Mouse (Mus musculus): ENCODE data around the gene Arpc1b. TPM values are rescaled to one million over a fixed set of nuclear protein-coding genes. Genes with fewer than 3 reads are reported as not detected.
"Not testable (repeated sequence)": the region's sequence is repeated elsewhere in the genome, so short reads cannot be mapped to it uniquely, and the experiment has no call there.

The Arpc1b gene
- polyA plus RNA-seq, 1 experiment from 2014 or later: 304 TPM

- WGBS: 69% methylated on average over 7 of the region's 7 CpGs
- peaks cover 2% of the 10 kb centered on the region; the same call in 1 of the 2 replicates for H3K4me1 ChIP-seq (replicated peaks; ENCODE audit: control insufficient read depth, insufficient read depth)
- no peak overlapping the region for H3K4me2 ChIP-seq (replicated peaks; ENCODE audit: low read depth)
- no peaks in the 10 kb centered on the region for H3K27me3 ChIP-seq (ENCODE audit: control insufficient read depth, insufficient read depth, low read length)
- no peak for DNase-seq (ENCODE audit: low spot score)
- ATAC-seq (ENCODE audit: low FRiP score, low TSS enrichment): no peak
- H3K27ac ChIP-seq (replicated peaks): no peak overlapping the region
- no peak for TF ChIP-seq CTCF (IDR thresholded peaks at IDR 0.05; ENCODE audit: low read depth)
- no peak for TF ChIP-seq EP300 (optimal IDR thresholded peaks at IDR 0.05)
- peaks cover 14% of the 10 kb centered on the region for H3K36me3 ChIP-seq (ENCODE audit: control insufficient read depth, insufficient read depth, low read length)
- no peak overlapping the region for H3K9ac ChIP-seq (ENCODE audit: low read length)
- no peaks in the 10 kb centered on the region for H3K9me3 ChIP-seq (ENCODE audit: control insufficient read depth, low read length)
- H3K4me3 ChIP-seq (ENCODE audit: low read depth, low read length): no peak overlapping the region
Observed at GRCm38 (mm10) chr5:145120921-145121320, 6.9 kb downstream of the Arpc1b start.

- H3K4me3 ChIP-seq (ENCODE audit: low read depth, low read length): no peak overlapping the region
- ATAC-seq (ENCODE audit: low FRiP score, low TSS enrichment): no peak
- H3K27me3 ChIP-seq (ENCODE audit: control insufficient read depth, insufficient read depth, low read length): no peaks in the 10 kb centered on the region
- H3K27ac ChIP-seq (replicated peaks): no peak overlapping the region
- DNase-seq (ENCODE audit: low spot score): no peak
- 92% methylated on average over 19 of the region's 19 CpGs for WGBS
- TF ChIP-seq EP300 (optimal IDR thresholded peaks at IDR 0.05) (no peak), CTCF (IDR thresholded peaks at IDR 0.05; ENCODE audit: low read depth) (no peak)
- no peak overlapping the region for H3K4me2 ChIP-seq (replicated peaks; ENCODE audit: low read depth)
- no peaks in the 10 kb centered on the region for H3K9me3 ChIP-seq (ENCODE audit: control insufficient read depth, low read length)
- no peak overlapping the region for H3K9ac ChIP-seq (ENCODE audit: low read length)
- peaks cover 26% of the 10 kb centered on the region for H3K36me3 ChIP-seq (ENCODE audit: control insufficient read depth, insufficient read depth, low read length)
- no peaks in the 10 kb centered on the region for H3K4me1 ChIP-seq (replicated peaks; ENCODE audit: control insufficient read depth, insufficient read depth)
Observed at GRCm38 (mm10) chr5:145123396-145123795, 9.4 kb downstream of the Arpc1b start.

DNA sequence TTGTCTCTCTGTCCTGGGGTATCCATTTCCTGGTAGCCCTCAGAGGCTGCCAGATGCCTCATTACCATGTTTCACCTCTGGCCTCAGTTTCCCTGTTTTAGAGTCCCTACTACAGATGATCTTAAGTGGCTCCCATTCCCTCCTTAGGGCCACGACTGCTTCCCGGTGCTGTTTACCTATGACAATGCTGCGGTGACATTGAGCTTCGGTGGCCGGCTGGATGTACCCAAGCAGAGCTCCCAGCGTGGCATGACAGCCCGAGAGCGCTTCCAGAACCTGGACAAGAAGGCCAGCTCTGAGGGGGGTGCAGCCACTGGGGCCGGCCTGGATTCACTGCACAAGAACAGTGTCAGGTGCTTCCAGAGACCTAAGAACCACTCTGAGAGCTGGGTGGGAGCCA, 12.6 kb downstream of the Arpc1b start:
- Histone ChIP-seq H3K9me3 (ENCODE audit: control insufficient read depth, low read length) (no peaks in the 10 kb centered on the region), H3K36me3 (ENCODE audit: control insufficient read depth, insufficient read depth, low read length) (peaks cover 40% of the 10 kb centered on the region), H3K4me2 (replicated peaks; ENCODE audit: low read depth) (no peak overlapping the region), H3K9ac (ENCODE audit: low read length) (no peak overlapping the region), H3K27ac (replicated peaks) (no peak overlapping the region), H3K4me3 (ENCODE audit: low read depth, low read length) (no peak overlapping the region), H3K27me3 (ENCODE audit: control insufficient read depth, insufficient read depth, low read length) (no peaks in the 10 kb centered on the region), H3K4me1 (replicated peaks; ENCODE audit: control insufficient read depth, insufficient read depth) (no peaks in the 10 kb centered on the region)
- ATAC-seq (ENCODE audit: low FRiP score, low TSS enrichment) (no peak), DNase-seq (ENCODE audit: low spot score) (no peak)
- 90% methylated on average over 9 of the region's 9 CpGs for WGBS
- TF ChIP-seq CTCF (IDR thresholded peaks at IDR 0.05; ENCODE audit: low read depth): no peak
- no peak for TF ChIP-seq EP300 (optimal IDR thresholded peaks at IDR 0.05)

DNA sequence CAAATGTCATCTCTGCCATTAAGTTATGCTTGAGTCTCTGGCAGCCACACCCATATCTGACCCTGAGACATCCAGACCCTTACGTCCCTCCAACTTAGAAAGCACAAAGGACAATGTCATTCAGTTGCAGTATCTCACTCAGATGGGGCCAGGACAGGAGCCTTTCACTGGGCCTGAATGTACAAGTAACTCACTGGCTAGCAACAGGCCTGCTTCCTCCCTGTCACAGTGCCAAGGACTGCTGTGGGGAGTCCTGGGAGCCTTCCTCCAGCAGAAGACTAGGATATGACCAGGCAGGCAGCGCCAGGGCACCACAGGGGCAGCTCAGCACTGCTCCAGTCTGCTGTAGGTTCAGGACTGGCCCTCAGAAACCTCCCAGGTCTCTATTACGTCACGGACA, 15.1 kb downstream of the Arpc1b start:
- Histone ChIP-seq H3K4me1 (replicated peaks; ENCODE audit: control insufficient read depth, insufficient read depth) (no peaks in the 10 kb centered on the region), H3K27ac (replicated peaks) (no peak overlapping the region), H3K4me2 (replicated peaks; ENCODE audit: low read depth) (no peak overlapping the region), H3K9ac (ENCODE audit: low read length) (no peak overlapping the region), H3K27me3 (ENCODE audit: control insufficient read depth, insufficient read depth, low read length) (no peaks in the 10 kb centered on the region), H3K9me3 (ENCODE audit: control insufficient read depth, low read length) (no peaks in the 10 kb centered on the region), H3K4me3 (ENCODE audit: low read depth, low read length) (no peak overlapping the region), H3K36me3 (ENCODE audit: control insufficient read depth, insufficient read depth, low read length) (peaks cover 51% of the 10 kb centered on the region)
- DNase-seq (ENCODE audit: low spot score): no peak
- no peak for ATAC-seq (ENCODE audit: low FRiP score, low TSS enrichment)
- no peak for TF ChIP-seq CTCF (IDR thresholded peaks at IDR 0.05; ENCODE audit: low read depth)
- TF ChIP-seq EP300 (optimal IDR thresholded peaks at IDR 0.05): no peak
- 91% methylated on average over 4 of the region's 4 CpGs for WGBS

DNA sequence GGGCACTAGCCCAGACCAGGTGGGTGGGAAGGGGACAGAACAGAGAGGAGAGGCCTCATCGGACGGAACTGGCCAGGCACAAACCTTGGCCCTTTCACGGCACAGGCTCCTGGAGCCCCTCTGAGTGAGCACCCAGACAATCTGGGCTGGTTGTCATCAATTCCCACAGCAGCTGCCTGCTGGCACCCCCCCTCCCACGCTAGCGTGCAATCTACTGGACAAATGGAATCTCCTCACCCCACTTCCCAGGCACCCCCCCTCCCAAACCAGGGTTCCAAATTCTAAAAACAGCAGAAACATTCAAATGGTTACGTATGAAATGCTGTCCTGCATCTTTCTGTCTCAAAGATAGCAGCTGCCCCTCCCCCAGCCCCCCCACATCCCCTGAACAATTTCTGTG, 15.8 kb downstream of the Arpc1b start:
- H3K36me3 ChIP-seq (ENCODE audit: control insufficient read depth, insufficient read depth, low read length): peaks cover 56% of the 10 kb centered on the region
- DNase-seq (ENCODE audit: low spot score); H3K4me3 ChIP-seq (ENCODE audit: low read depth, low read length); H3K27me3 ChIP-seq (ENCODE audit: control insufficient read depth, insufficient read depth, low read length); ATAC-seq (ENCODE audit: low FRiP score, low TSS enrichment); H3K9me3 ChIP-seq (ENCODE audit: control insufficient read depth, low read length); H3K4me1 ChIP-seq (replicated peaks; ENCODE audit: control insufficient read depth, insufficient read depth); H3K4me2 ChIP-seq (replicated peaks; ENCODE audit: low read depth); H3K9ac ChIP-seq (ENCODE audit: low read length); H3K27ac ChIP-seq (replicated peaks): not testable (repeated sequence)
- WGBS: 76% methylated on average over 6 of the region's 6 CpGs

DNA sequence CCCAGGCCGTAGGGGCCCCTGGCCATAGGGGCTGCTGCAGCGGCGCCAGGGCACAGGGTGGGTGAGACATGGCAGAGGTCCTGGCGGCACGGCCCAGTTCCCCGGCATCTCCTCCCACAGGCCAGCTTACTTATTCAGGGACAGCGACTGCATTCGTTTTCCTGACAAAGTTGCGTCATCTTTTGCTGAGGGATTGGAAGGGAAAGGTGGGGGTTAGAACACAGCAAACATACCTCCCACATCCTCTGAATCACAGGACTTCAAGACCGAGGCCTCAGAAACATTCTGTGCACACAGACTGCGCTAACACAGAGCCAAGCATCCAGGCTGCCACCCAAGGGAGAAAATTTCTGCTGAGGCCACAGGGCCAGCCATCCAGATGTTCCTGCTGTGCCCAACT, 16.2 kb downstream of the Arpc1b start:
- no peak overlapping the region for H3K9ac ChIP-seq (ENCODE audit: low read length)
- WGBS: 77% methylated on average over 11 of the region's 11 CpGs
- no peak for TF ChIP-seq CTCF (IDR thresholded peaks at IDR 0.05; ENCODE audit: low read depth)
- no peak for TF ChIP-seq EP300 (optimal IDR thresholded peaks at IDR 0.05)

More for the DNA sequence above, 16.2 kb downstream of the Arpc1b start:
- DNase-seq (ENCODE audit: low spot score) (no peak), ATAC-seq (ENCODE audit: low FRiP score, low TSS enrichment) (no peak)
- Histone ChIP-seq H3K27ac (replicated peaks) (no peak overlapping the region), H3K27me3 (ENCODE audit: control insufficient read depth, insufficient read depth, low read length) (no peaks in the 10 kb centered on the region), H3K36me3 (ENCODE audit: control insufficient read depth, insufficient read depth, low read length) (peaks cover 58% of the 10 kb centered on the region), H3K4me1 (replicated peaks; ENCODE audit: control insufficient read depth, insufficient read depth) (no peaks in the 10 kb centered on the region), H3K4me3 (ENCODE audit: low read depth, low read length) (no peak overlapping the region), H3K4me2 (replicated peaks; ENCODE audit: low read depth) (no peak overlapping the region), H3K9me3 (ENCODE audit: control insufficient read depth, low read length) (no peaks in the 10 kb centered on the region)
